Comparison of ENCODE assay signal across 7 mouse cellular contexts in genomic region chr16:97995849-97996615, GRCm38 (mm10). TPM values are rescaled to one million over a fixed set of nuclear protein-coding genes. Genes with fewer than 3 reads are reported as not detected.
DNase-seq lines count a peak whose midpoint lies in the region; ATAC-seq and TF ChIP-seq lines count a peak whose summit lies in the region.

No protein-coding gene starts in this region.

- no peak for TF ChIP-seq EP300 in liver, embryonic 14.5 days (IDR thresholded peaks at IDR 0.05; ENCODE audit: low read depth)

- no peak for ATAC-seq in forebrain, embryonic 11.5 days (replicated peaks; ENCODE audit: low FRiP score)
- ATAC-seq in hindbrain, embryonic 14.5 days (ENCODE audit: low FRiP score) = no peak
- ATAC-seq in liver, embryonic 14.5 days (ENCODE audit: insufficient read depth) = no peak

- 21% methylated on average over 1 of the region's 1 CpGs for WGBS in forebrain, embryonic 11.5 days
- 9% methylated on average over 1 of the region's 1 CpGs for WGBS in hindbrain, embryonic 14.5 days
- WGBS in liver, embryonic 14.5 days (ENCODE audit: insufficient replicate concordance) = 13% methylated on average over 1 of the region's 1 CpGs

- no peak for TF ChIP-seq CTCF in liver, embryonic 14.5 days (IDR thresholded peaks at IDR 0.05; ENCODE audit: low read depth)

- H3K27me3 ChIP-seq in forebrain, embryonic 11.5 days (ENCODE audit: control insufficient read depth, insufficient read depth, low read length) = no peaks in the 10 kb centered on the region
- no peaks in the 10 kb centered on the region for H3K27me3 ChIP-seq in hindbrain, embryonic 14.5 days (ENCODE audit: control insufficient read depth, insufficient read depth, low read length)
- H3K27me3 ChIP-seq in liver, embryonic 14.5 days (ENCODE audit: control insufficient read depth, insufficient read depth, low read length) = no peaks in the 10 kb centered on the region

- H3K9me3 ChIP-seq in ES-E14 (ENCODE audit: control insufficient read depth, insufficient read depth, low read depth, low read length) = no peaks in the 10 kb centered on the region
- H3K9me3 ChIP-seq in forebrain, embryonic 11.5 days (ENCODE audit: control insufficient read depth, low read length) = no peaks in the 10 kb centered on the region
- H3K9me3 ChIP-seq in hindbrain, embryonic 14.5 days (ENCODE audit: control insufficient read depth, low read length) = 0 out of 2 replicates have a peak, but pooled peaks cover 7% of the 10 kb centered on the region
- H3K9me3 ChIP-seq in liver, embryonic 14.5 days (ENCODE audit: control insufficient read depth, low read length) = no peaks in the 10 kb centered on the region

- peak overlapping the region; percentile 65; the same call in 1 of the 2 replicates for H3K4me2 ChIP-seq in forebrain, embryonic 11.5 days (ENCODE audit: low read depth, low read length, severe bottlenecking)
- peak overlapping the region; percentile 65 for H3K4me2 ChIP-seq in hindbrain, embryonic 14.5 days (replicated peaks)
- peak overlapping the region; percentile 64 for H3K4me2 ChIP-seq in liver, embryonic 14.5 days (ENCODE audit: low read depth)

- no peak overlapping the region; the same call in 1 of the 2 replicates for H3K27ac ChIP-seq in ES-E14 (ENCODE audit: insufficient read depth, low read depth, low read length, poor library complexity, severe bottlenecking)
- H3K27ac ChIP-seq in forebrain, embryonic 11.5 days (ENCODE audit: low read depth, low read length) = no peak overlapping the region
- H3K27ac ChIP-seq in hindbrain, embryonic 14.5 days = no peak overlapping the region
- peak overlapping the region; percentile 25; the same call in 1 of the 2 replicates for H3K27ac ChIP-seq in liver, embryonic 14.5 days

- in situ Hi-C loops in ES-E14 (cut with MboI; ENCODE audit: low sequenced_read_pairs in 2 of 2, unreplicated experiment in 2 of 2) = no loop called here

- peak overlapping the region; percentile 82 to 83; a peak in 2 of 4 replicates for H3K4me3 ChIP-seq in ES-E14 (ENCODE audit: insufficient read depth in 1 of 2, low read depth in 1 of 2, low read length in 2 of 2, poor library complexity in 1 of 2, severe bottlenecking in 1 of 2)
- peak overlapping the region; percentile 49; the same call in 1 of the 2 replicates for H3K4me3 ChIP-seq in forebrain, embryonic 11.5 days (ENCODE audit: low read depth, low read length)
- peak overlapping the region; percentile 39 for H3K4me3 ChIP-seq in hindbrain, embryonic 14.5 days (replicated peaks; ENCODE audit: low read length)
- peak overlapping the region; percentile 28 to 66; a peak in 3 of 4 replicates for H3K4me3 ChIP-seq in liver, embryonic 14.5 days (ENCODE audit: insufficient read depth in 1 of 2, low read depth in 2 of 2, low read length in 2 of 2)

- H3K36me3 ChIP-seq in ES-E14 (ENCODE audit: control insufficient read depth, insufficient read depth, low read length, poor library complexity, severe bottlenecking) = 0 out of 2 replicates have a peak, but pooled peaks cover 3% of the 10 kb centered on the region
- H3K36me3 ChIP-seq in forebrain, embryonic 11.5 days (ENCODE audit: control insufficient read depth, insufficient read depth, low read length) = peaks cover 3% of the 10 kb centered on the region; the same call in 1 of the 2 replicates
- H3K36me3 ChIP-seq in hindbrain, embryonic 14.5 days (replicated peaks; ENCODE audit: control insufficient read depth, insufficient read depth) = no peaks in the 10 kb centered on the region
- H3K36me3 ChIP-seq in liver, embryonic 14.5 days (replicated peaks; ENCODE audit: control insufficient read depth, insufficient read depth, low read depth) = no peaks in the 10 kb centered on the region; the same call in 1 of the 2 replicates

- DNase-seq in 416B (ENCODE audit: low read depth) = peak; percentile 32
- DNase-seq in ES-E14 (ENCODE audit: low read depth, low spot score) = peak; percentile 16
- DNase-seq in forebrain, embryonic 11.5 days (ENCODE audit: low spot score) = no peak
- DNase-seq in hindbrain, embryonic 14.5 days (ENCODE audit: low spot score) = no peak
- peak in 1 of 3 experiments; percentile 7 for DNase-seq in liver, embryonic 14.5 days (ENCODE audit: low read depth in 3 of 3, low spot score in 3 of 3)
- DNase-seq in ovary, postnatal 36 days (ENCODE audit: low spot score) = peak; percentile 27
- no peak for DNase-seq in right cerebral cortex, postnatal 14 days

- H3K9ac ChIP-seq in ES-E14 (ENCODE audit: insufficient read depth, low read depth, low read length, poor library complexity, severe bottlenecking) = no peak overlapping the region
- H3K9ac ChIP-seq in forebrain, embryonic 11.5 days (ENCODE audit: low read length) = no peak overlapping the region; the same call in 1 of the 2 replicates
- H3K9ac ChIP-seq in hindbrain, embryonic 14.5 days = peak overlapping the region; percentile 33; the same call in 1 of the 2 replicates
- H3K9ac ChIP-seq in liver, embryonic 14.5 days (replicated peaks) = peak overlapping the region; percentile 65

- peaks cover 4 to 11% of the 10 kb centered on the region in 2 experiments; a peak in 2 of 4 replicates for H3K4me1 ChIP-seq in ES-E14 (ENCODE audit: control insufficient read depth in 2 of 2, insufficient read depth in 2 of 2, low read length in 2 of 2, poor library complexity in 1 of 2)
- no peaks in the 10 kb centered on the region for H3K4me1 ChIP-seq in forebrain, embryonic 11.5 days (replicated peaks; ENCODE audit: control insufficient read depth, insufficient read depth, low read length)
- peaks cover 14% of the 10 kb centered on the region; the same call in 1 of the 2 replicates for H3K4me1 ChIP-seq in hindbrain, embryonic 14.5 days (replicated peaks; ENCODE audit: control insufficient read depth, insufficient read depth, low read length)
- H3K4me1 ChIP-seq in liver, embryonic 14.5 days (replicated peaks; ENCODE audit: control insufficient read depth in 2 of 2, insufficient read depth in 2 of 2, low read length in 1 of 2) = peaks cover 5 to 15% of the 10 kb centered on the region in 2 experiments

TF ChIP-seq in ES-E14, 5 proteins besides CTCF, POLR2A, EP300 and RAD21:
- TF ChIP-seq MAFK (IDR thresholded peaks at IDR 0.05; ENCODE audit: insufficient read depth, low read depth, low read length) = no peak
- TF ChIP-seq CHD2 (IDR thresholded peaks at IDR 0.05; ENCODE audit: low read depth, low read length) = no peak
- TF ChIP-seq ZNF384 (IDR thresholded peaks at IDR 0.05; ENCODE audit: low read depth, low read length) = no peak
- no peak for TF ChIP-seq ZC3H11A (IDR thresholded peaks at IDR 0.05; ENCODE audit: borderline replicate concordance, low read depth, low read length)
- no peak for TF ChIP-seq HCFC1 (IDR thresholded peaks at IDR 0.05; ENCODE audit: borderline replicate concordance, insufficient read depth, low read length)
TF ChIP-seq in ES-E14: peak in this region for 0.

RNA-seq across cellular contexts. Expression of gene B230307C23Rik, which starts 1.1 kb away (rescaled TPM):
- total RNA-seq in ES-E14 (2012; rRNA removed) = 42.0 and 51.3 TPM in 2 replicates
- 20.0 and 22.7 TPM in 2 replicates for polyA plus RNA-seq in forebrain, embryonic 11.5 days (2014; fragmentation: Nextera tagmentation; extraction: Ambion mirVana)
- polyA plus RNA-seq in hindbrain, embryonic 14.5 days (2014; fragmentation: Nextera tagmentation; extraction: Ambion mirVana) = 24.0 and 24.2 TPM in 2 replicates
- polyA plus RNA-seq in liver, embryonic 14.5 days (2012; rRNA removed) = 7.1 and 9.7 TPM in 2 replicates
- polyA plus RNA-seq in liver, embryonic 14.5 days (2014; fragmentation: Nextera tagmentation; extraction: Ambion mirVana) = 12.2 and 12.3 TPM in 2 replicates

RNA-seq across cellular contexts. Expression of gene Zbtb21, which starts 33.6 kb away (rescaled TPM):
- total RNA-seq in ES-E14 (2012; rRNA removed) = 29.6 and 30.9 TPM in 2 replicates
- polyA plus RNA-seq in forebrain, embryonic 11.5 days (2014; fragmentation: Nextera tagmentation; extraction: Ambion mirVana) = 14.4 and 15.2 TPM in 2 replicates
- 13.8 and 14.2 TPM in 2 replicates for polyA plus RNA-seq in hindbrain, embryonic 14.5 days (2014; fragmentation: Nextera tagmentation; extraction: Ambion mirVana)
- 3.3 and 3.5 TPM in 2 replicates for polyA plus RNA-seq in liver, embryonic 14.5 days (2012; rRNA removed)
- 2.3 and 3.2 TPM in 2 replicates for polyA plus RNA-seq in liver, embryonic 14.5 days (2014; fragmentation: Nextera tagmentation; extraction: Ambion mirVana)

RNA-seq across cellular contexts. Expression of gene C2cd2, which starts 33.6 kb away (rescaled TPM):
- 8.1 and 8.2 TPM in 2 replicates for total RNA-seq in ES-E14 (2012; rRNA removed)
- 14.7 and 19.6 TPM in 2 replicates for polyA plus RNA-seq in forebrain, embryonic 11.5 days (2014; fragmentation: Nextera tagmentation; extraction: Ambion mirVana)
- polyA plus RNA-seq in hindbrain, embryonic 14.5 days (2014; fragmentation: Nextera tagmentation; extraction: Ambion mirVana) = 19.6 and 21.0 TPM in 2 replicates
- polyA plus RNA-seq in liver, embryonic 14.5 days (2012; rRNA removed) = 1.5 and 1.9 TPM in 2 replicates
- polyA plus RNA-seq in liver, embryonic 14.5 days (2014; fragmentation: Nextera tagmentation; extraction: Ambion mirVana) = 4.6 and 6.2 TPM in 2 replicates

Comparison
In these comparisons a context has a peak if more than half of its experiments do, and no peak if none do; other contexts are left out.
1. DNase-seq: peak in 416B (single experiment), ES-E14 (single experiment) and ovary, postnatal 36 days (single experiment); none in forebrain, embryonic 11.5 days (single experiment), hindbrain, embryonic 14.5 days (single experiment) and right cerebral cortex, postnatal 14 days (single experiment).
2. H3K9ac ChIP-seq: peak in hindbrain, embryonic 14.5 days (single experiment) and liver, embryonic 14.5 days (single experiment); none in ES-E14 (single experiment) and forebrain, embryonic 11.5 days (single experiment).
3. Peak in every context shown above with its lines, with median percentiles within 50 percentile points of each other: H3K4me3 ChIP-seq and H3K4me2 ChIP-seq.